Mouse (Mus musculus): ENCODE data around the gene Pck2. TPM values are rescaled to one million over a fixed set of nuclear protein-coding genes. Genes with fewer than 3 reads are reported as not detected.
A peak's percentile ranks its signal among the peaks of the same experiment; 100 is the strongest.

The Pck2 gene
- polyA plus RNA-seq, 1 experiment, result 27.2 TPM

DNA sequence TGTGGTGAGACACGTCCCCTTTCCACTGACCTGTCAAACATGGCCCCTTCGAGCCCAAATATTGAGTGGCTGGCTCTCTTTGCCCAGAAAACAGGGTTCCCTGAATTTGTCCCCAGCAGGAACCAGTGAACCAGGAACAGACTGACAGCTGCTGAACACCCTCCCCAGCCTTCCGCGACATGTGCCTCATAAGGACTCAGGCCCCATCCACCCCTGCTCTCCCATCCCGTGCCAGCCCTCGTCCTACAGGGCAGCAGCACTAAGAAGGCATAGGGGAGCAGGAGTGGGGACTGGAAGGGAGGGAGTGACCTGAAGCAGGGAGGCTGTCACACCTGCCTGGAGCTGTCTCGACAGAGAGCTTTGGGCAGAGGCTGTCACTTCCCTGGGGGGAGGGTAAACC, 32.3 kb upstream of the Pck2 start:
- no peak for TF ChIP-seq POLR2A (IDR thresholded peaks at IDR 0.05; ENCODE audit: extremely low read depth, insufficient read depth, low read length)
- no peak for TF ChIP-seq CTCF (IDR thresholded peaks at IDR 0.05; ENCODE audit: extremely low read depth, insufficient read depth, low read length)
- no peak overlapping the region for H3K27ac ChIP-seq (ENCODE audit: insufficient read depth, low read length)
- H3K4me3 ChIP-seq (ENCODE audit: insufficient read depth, low read length), result no peak overlapping the region
- no peaks in the 10 kb centered on the region for H3K4me1 ChIP-seq (ENCODE audit: control insufficient read depth, insufficient read depth, low read length)

GRCm38 (mm10) chr14:55509540-55509939, 30.5 kb upstream of the Pck2 start:
- TF ChIP-seq CTCF (IDR thresholded peaks at IDR 0.05; ENCODE audit: extremely low read depth, insufficient read depth, low read length), result no peak
- TF ChIP-seq POLR2A (IDR thresholded peaks at IDR 0.05; ENCODE audit: extremely low read depth, insufficient read depth, low read length), result no peak
- no peak overlapping the region; the same call in 1 of the 2 replicates for H3K4me3 ChIP-seq (ENCODE audit: insufficient read depth, low read length)

GRCm38 (mm10) chr14:55510125-55510731, 29.8 kb upstream of the Pck2 start, which contains the start of gene Cpne6:
Gene Cpne6, plus strand, starts transcription at chr14:55510445.
- peak within 1 kb of the TSS; percentile 75 for H3K27ac ChIP-seq (ENCODE audit: insufficient read depth, low read length)
- no peaks in the 10 kb centered on the region for H3K4me1 ChIP-seq (ENCODE audit: control insufficient read depth, insufficient read depth, low read length)
- peak within 1 kb of the TSS; percentile 75 for H3K4me3 ChIP-seq (ENCODE audit: insufficient read depth, low read length)
- TF ChIP-seq POLR2A (IDR thresholded peaks at IDR 0.05; ENCODE audit: extremely low read depth, insufficient read depth, low read length) (peak; percentile 45; the same call in 1 of the 2 replicates), CTCF (IDR thresholded peaks at IDR 0.05; ENCODE audit: extremely low read depth, insufficient read depth, low read length) (no peak)

More at GRCm38 (mm10) chr14:55509540-55509939, 30.5 kb upstream of the Pck2 start:
- H3K27ac ChIP-seq (ENCODE audit: insufficient read depth, low read length), result no peak overlapping the region
- H3K4me1 ChIP-seq (ENCODE audit: control insufficient read depth, insufficient read depth, low read length), result no peaks in the 10 kb centered on the region

GRCm38 (mm10) chr14:55511037-55511436, 29.0 kb upstream of the Pck2 start:
- H3K4me1 ChIP-seq (ENCODE audit: control insufficient read depth, insufficient read depth, low read length), result no peaks in the 10 kb centered on the region
- H3K27ac ChIP-seq (ENCODE audit: insufficient read depth, low read length), result peak overlapping the region; percentile 75
- TF ChIP-seq CTCF (IDR thresholded peaks at IDR 0.05; ENCODE audit: extremely low read depth, insufficient read depth, low read length) (no peak), POLR2A (IDR thresholded peaks at IDR 0.05; ENCODE audit: extremely low read depth, insufficient read depth, low read length) (peak; percentile 51; the same call in 1 of the 2 replicates)
- H3K4me3 ChIP-seq (ENCODE audit: insufficient read depth, low read length), result peak overlapping the region; percentile 75

DNA sequence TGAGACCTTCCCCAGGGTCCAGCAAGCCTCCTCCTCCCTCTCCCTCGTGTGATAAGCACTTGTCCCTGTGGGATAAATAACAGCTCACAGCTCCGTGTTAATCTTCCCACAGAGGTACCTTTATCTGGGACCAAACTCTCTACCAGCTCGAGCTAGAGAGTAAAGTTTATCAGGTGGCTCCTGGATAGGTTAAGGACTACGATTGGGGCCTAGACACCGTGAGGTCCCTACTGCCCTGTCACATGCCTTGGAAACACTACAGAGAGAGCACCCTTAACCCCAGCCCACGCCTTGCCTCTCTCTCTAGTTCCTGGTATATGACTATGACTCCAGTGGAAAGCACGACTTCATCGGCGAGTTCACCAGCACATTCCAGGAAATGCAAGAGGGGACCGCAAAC, 26.1 kb upstream of the Pck2 start:
- H3K4me3 ChIP-seq (ENCODE audit: insufficient read depth, low read length), result no peak overlapping the region
- 0 out of 2 replicates have a peak, but pooled peaks cover under 1% of the 10 kb centered on the region for H3K4me1 ChIP-seq (ENCODE audit: control insufficient read depth, insufficient read depth, low read length)
- H3K27ac ChIP-seq (ENCODE audit: insufficient read depth, low read length), result no peak overlapping the region
- TF ChIP-seq CTCF (IDR thresholded peaks at IDR 0.05; ENCODE audit: extremely low read depth, insufficient read depth, low read length) (no peak), POLR2A (IDR thresholded peaks at IDR 0.05; ENCODE audit: extremely low read depth, insufficient read depth, low read length) (no peak)

DNA sequence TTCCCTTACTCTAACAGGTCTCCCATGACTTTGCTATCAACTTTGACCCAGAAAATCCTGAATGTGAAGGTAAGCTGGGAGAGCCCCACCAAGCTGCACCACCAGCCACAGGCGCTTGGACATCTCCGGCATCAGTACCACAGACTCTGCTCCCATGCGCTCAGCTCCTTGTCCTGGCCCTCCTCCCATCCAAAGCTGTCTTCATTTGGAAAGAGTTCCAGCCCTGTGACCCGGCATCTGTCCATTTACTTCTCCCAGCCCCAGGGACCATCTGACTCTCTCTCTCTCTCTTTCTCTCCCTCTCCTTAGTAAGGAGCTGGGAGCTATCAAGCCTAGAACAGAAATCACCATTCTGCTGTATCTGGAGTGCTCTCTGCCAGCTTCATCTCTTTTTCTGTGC, 24.2 kb upstream of the Pck2 start:
- H3K4me1 ChIP-seq (ENCODE audit: control insufficient read depth, insufficient read depth, low read length), result peaks cover 8% of the 10 kb centered on the region
- TF ChIP-seq POLR2A (IDR thresholded peaks at IDR 0.05; ENCODE audit: extremely low read depth, insufficient read depth, low read length), result no peak
- no peak for TF ChIP-seq CTCF (IDR thresholded peaks at IDR 0.05; ENCODE audit: extremely low read depth, insufficient read depth, low read length)
- no peak overlapping the region for H3K4me3 ChIP-seq (ENCODE audit: insufficient read depth, low read length)
- no peak overlapping the region for H3K27ac ChIP-seq (ENCODE audit: insufficient read depth, low read length)

DNA sequence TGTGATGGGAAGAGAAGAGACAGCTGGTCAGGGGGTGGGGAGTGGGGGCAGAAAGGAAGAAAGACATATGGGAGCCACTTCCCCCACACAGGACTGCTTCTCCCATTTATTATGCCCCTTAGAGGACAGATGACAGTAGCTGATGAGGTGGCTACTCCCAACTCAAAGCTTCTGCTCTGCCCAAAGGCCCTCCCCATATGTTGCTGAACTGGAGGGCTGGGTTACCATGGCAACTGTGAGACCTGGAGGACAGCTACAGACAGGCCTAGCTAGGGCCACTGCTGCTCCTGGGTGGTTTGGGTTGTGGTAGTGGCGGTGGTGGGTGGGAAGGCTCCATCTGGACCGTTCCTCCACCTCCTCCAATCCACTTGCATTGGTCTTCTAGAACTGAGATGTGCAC, 21.2 kb upstream of the Pck2 start:
- TF ChIP-seq CTCF (IDR thresholded peaks at IDR 0.05; ENCODE audit: extremely low read depth, insufficient read depth, low read length) (no peak), POLR2A (IDR thresholded peaks at IDR 0.05; ENCODE audit: extremely low read depth, insufficient read depth, low read length) (0 out of 2 replicates have a peak, but pooled peaks have one; percentile 2)
- Histone ChIP-seq H3K27ac (ENCODE audit: insufficient read depth, low read length) (no peak overlapping the region), H3K4me3 (ENCODE audit: insufficient read depth, low read length) (no peak overlapping the region), H3K4me1 (ENCODE audit: control insufficient read depth, insufficient read depth, low read length) (peaks cover 8% of the 10 kb centered on the region)

- TF ChIP-seq CTCF (IDR thresholded peaks at IDR 0.05; ENCODE audit: extremely low read depth, insufficient read depth, low read length) (no peak), POLR2A (IDR thresholded peaks at IDR 0.05; ENCODE audit: extremely low read depth, insufficient read depth, low read length) (no peak)
- H3K4me3 ChIP-seq (ENCODE audit: insufficient read depth, low read length), result no peak overlapping the region
- no peak overlapping the region for H3K27ac ChIP-seq (ENCODE audit: insufficient read depth, low read length)
- H3K4me1 ChIP-seq (ENCODE audit: control insufficient read depth, insufficient read depth, low read length), result peaks cover 8% of the 10 kb centered on the region
Observed at GRCm38 (mm10) chr14:55519604-55520003, 20.5 kb upstream of the Pck2 start.

DNA sequence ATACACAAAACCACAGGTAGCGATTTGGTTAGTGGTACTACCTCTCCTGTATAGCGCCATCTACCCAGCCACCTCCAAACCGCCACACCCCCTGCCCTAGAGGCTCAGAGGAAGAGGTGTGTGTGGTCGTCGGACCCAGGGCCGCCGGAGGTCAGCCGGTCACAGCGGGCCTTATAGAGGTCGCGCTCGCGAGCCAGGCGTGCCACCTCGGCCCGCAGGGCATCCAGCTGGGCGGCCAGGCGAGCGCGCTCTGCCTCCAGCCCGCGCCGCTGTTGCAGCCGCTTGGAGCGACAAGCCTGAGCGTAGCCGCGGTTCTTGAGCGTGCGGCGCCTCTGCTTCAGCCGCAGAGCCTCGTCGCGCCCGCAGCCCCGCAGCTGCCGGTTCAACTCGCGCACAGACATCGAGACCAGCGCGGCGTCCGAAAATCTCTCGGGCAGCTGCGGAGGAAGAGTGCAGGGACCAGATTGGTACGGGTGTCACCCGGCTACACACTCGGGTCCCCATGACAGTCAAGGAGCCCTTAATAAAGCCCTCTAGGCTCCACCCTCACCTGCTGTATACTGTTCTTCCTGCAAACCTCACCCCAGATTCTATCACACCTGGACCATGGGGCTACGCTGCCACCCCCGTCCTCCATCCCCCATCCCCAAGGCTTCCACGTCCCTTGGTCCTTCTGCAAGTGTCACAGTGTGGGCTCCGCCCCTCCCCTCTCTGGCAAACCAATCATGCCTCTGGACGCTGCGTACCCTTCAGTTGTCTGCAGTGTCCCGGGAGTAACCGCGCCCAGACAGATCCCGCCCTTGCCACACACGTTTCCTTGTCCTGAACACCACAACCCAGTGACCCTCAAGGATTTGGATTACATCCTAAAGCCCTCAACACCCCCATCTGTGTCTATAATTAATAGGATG, 19.4 kb upstream of the Pck2 start:
- H3K4me3 ChIP-seq (ENCODE audit: insufficient read depth, low read length), result peak overlapping the region; percentile 22
- peaks cover 8% of the 10 kb centered on the region for H3K4me1 ChIP-seq (ENCODE audit: control insufficient read depth, insufficient read depth, low read length)
- no peak overlapping the region for H3K27ac ChIP-seq (ENCODE audit: insufficient read depth, low read length)
- TF ChIP-seq CTCF (IDR thresholded peaks at IDR 0.05; ENCODE audit: extremely low read depth, insufficient read depth, low read length), result 0 out of 2 replicates have a peak, but pooled peaks have one; percentile 5
- no peak for TF ChIP-seq POLR2A (IDR thresholded peaks at IDR 0.05; ENCODE audit: extremely low read depth, insufficient read depth, low read length)
